Mouse (Mus musculus) neural tube, postnatal 0 days (tissue): Measurements from ENCODE around the gene Acsm1. TPM values are rescaled to one million over a fixed set of nuclear protein-coding genes. Genes with fewer than 3 reads are reported as not detected.

ENCODE experiments used
- polyA plus RNA-seq: library from polyadenylated mRNA; unstranded; fragments of >200 nt; fragmentation: Nextera tagmentation; extraction: Ambion mirVana; gene quantifications from 2 replicates; pipeline ENCODE4 v1.2.1, GENCODE M21; 2015

The Acsm1 gene
- polyA plus RNA-seq = not detected in 2 replicates

DNA sequence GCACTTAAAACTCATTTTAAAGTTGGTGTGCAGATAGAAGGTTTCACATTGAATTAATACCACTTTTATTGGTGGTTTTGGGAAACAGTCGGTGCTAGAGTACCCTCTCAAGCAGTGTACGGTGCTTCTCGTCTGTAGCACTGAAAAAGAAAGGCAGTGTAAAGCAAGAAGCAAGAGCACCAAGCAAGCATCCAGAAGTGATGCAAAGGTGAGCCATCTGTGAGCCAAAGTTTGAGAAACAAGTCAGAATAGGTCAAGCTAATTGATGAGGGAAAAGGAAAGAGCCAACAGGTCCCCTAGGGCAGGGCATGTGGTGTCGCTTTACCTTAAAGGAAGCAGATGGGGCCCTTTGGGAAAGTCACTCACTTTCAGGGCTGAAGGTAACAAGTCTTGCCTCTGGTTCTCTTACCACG lies at the start of gene Acsm1:
Acsm1 (plus strand) TSS at position 363 of the 413 bp plus-strand sequence.

GRCm38 (mm10) chr7:119689726-119690125 lies 82.9 kb downstream of the Acsm1 start, which contains the start of gene Acsm4:
TSS of gene Acsm4 (plus strand) at chr7:119690026.

Other genes with a start within 250 kb of the Acsm1 start
- not detected in 2 replicates for gene Gp2, start 147.7 kb upstream of the Acsm1 start, polyA plus RNA-seq
- not detected in 2 replicates for gene Umod, start 127.7 kb upstream of the Acsm1 start, polyA plus RNA-seq
- gene Acsm5, start 87.6 kb upstream of the Acsm1 start, polyA plus RNA-seq = 0.25 and 0.32 TPM in 2 replicates
- 0.10 and 0.12 TPM in 2 replicates for gene Pdilt, start 83.5 kb upstream of the Acsm1 start, polyA plus RNA-seq
- not detected in 2 replicates for gene Acsm2, start 52.7 kb upstream of the Acsm1 start, polyA plus RNA-seq
- gene Acsm4, start 83.0 kb downstream of the Acsm1 start, polyA plus RNA-seq = not detected in 2 replicates
- 44.6 and 47.4 TPM in 2 replicates for gene Thumpd1, start 113.8 kb downstream of the Acsm1 start, polyA plus RNA-seq
- gene Acsm3, start 153.9 kb downstream of the Acsm1 start, polyA plus RNA-seq = 0.13 and 0.43 TPM in 2 replicates
- 6.6 TPM in 2 replicates for gene Rexo5, start 187.0 kb downstream of the Acsm1 start, polyA plus RNA-seq
- gene Eri2, start 187.0 kb downstream of the Acsm1 start, polyA plus RNA-seq = 9.0 and 9.4 TPM in 2 replicates